Mouse (Mus musculus): Measurements from ENCODE around the gene Thpo. TPM values are rescaled to one million over a fixed set of nuclear protein-coding genes. Genes with fewer than 3 reads are reported as not detected.
A peak's percentile ranks its signal among the peaks of the same experiment; 100 is the strongest.

Gene Thpo
- total RNA-seq, 1 experiment: 0.18 TPM

DNA sequence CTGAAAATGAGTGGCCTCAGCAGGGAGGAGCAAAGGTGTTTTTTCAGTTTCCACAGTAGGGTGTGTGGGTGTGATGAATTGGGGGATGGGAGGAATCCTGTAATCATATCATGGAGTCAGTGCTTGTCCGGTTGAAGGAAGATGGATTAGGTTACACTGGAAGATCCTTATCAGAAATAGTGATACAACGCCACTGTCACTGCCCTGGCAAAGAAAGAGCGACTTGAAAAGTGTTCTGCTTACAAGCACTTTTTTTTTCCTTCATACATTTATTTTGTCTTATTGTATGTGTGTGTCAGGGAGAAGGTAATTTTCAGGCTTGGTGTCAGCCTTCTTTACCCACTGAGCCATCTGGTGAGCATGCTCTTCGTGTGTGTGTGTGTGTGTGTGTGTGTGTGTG lies 11.6 kb downstream of the Thpo start:
- H3K9ac ChIP-seq (ENCODE audit: insufficient read depth, low read depth, low read length, poor library complexity, severe bottlenecking): no peak overlapping the region
- H3K4me1 ChIP-seq (ENCODE audit: control insufficient read depth in 2 of 2, insufficient read depth in 2 of 2, low read length in 2 of 2, poor library complexity in 1 of 2): peaks cover 0 to 18% of the 10 kb centered on the region in 2 experiments
- no peak for TF ChIP-seq ZNF384 (IDR thresholded peaks at IDR 0.05; ENCODE audit: low read depth, low read length)
- TF ChIP-seq ZC3H11A (IDR thresholded peaks at IDR 0.05; ENCODE audit: borderline replicate concordance, low read depth, low read length): no peak
- TF ChIP-seq MAFK (IDR thresholded peaks at IDR 0.05; ENCODE audit: insufficient read depth, low read depth, low read length): no peak
- TF ChIP-seq HCFC1 (IDR thresholded peaks at IDR 0.05; ENCODE audit: borderline replicate concordance, insufficient read depth, low read length): no peak
- no peak for TF ChIP-seq CHD2 (IDR thresholded peaks at IDR 0.05; ENCODE audit: low read depth, low read length)
- peaks cover 14% of the 10 kb centered on the region for H3K36me3 ChIP-seq (ENCODE audit: control insufficient read depth, insufficient read depth, low read length, poor library complexity, severe bottlenecking)
- in situ Hi-C loops (cut with MboI; ENCODE audit: low sequenced_read_pairs in 2 of 2, unreplicated experiment in 2 of 2): no loop called here
- no peak for DNase-seq (ENCODE audit: low read depth, low spot score)
- peak overlapping the region; percentile 46; the same call in 1 of the 2 replicates for H3K27ac ChIP-seq (ENCODE audit: insufficient read depth, low read depth, low read length, poor library complexity, severe bottlenecking)
- no peak overlapping the region for H3K4me3 ChIP-seq (ENCODE audit: insufficient read depth in 1 of 2, low read depth in 1 of 2, low read length in 2 of 2, poor library complexity in 1 of 2, severe bottlenecking in 1 of 2)
- H3K9me3 ChIP-seq (ENCODE audit: control insufficient read depth, insufficient read depth, low read depth, low read length): no peaks in the 10 kb centered on the region

DNA sequence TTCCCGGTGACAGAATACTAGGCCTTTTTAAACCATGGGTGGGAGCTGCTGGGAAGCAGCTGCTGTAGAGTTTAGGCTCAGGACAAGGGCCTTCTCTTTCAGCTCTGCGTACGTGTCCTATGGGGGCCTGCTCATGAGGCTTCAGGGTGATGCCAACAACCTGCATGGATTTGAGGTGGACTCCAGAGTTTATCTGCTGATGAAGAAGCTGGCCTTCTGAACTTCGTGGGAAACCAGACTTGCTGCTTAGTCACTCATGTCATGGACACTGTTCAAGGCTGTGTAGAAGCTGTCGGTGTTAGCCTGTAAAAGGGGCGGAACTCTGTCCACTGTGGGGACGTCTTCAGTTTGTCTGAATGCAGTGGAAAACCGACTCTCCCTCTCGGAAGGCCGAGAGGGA lies 12.5 kb downstream of the Thpo start:
- no peak for DNase-seq (ENCODE audit: low read depth, low spot score)
- Histone ChIP-seq H3K36me3 (ENCODE audit: control insufficient read depth, insufficient read depth, low read length, poor library complexity, severe bottlenecking) (peaks cover 14% of the 10 kb centered on the region), H3K9me3 (ENCODE audit: control insufficient read depth, insufficient read depth, low read depth, low read length) (no peaks in the 10 kb centered on the region), H3K27ac (ENCODE audit: insufficient read depth, low read depth, low read length, poor library complexity, severe bottlenecking) (no peak overlapping the region), H3K4me3 (ENCODE audit: insufficient read depth in 1 of 2, low read depth in 1 of 2, low read length in 2 of 2, poor library complexity in 1 of 2, severe bottlenecking in 1 of 2) (no peak overlapping the region), H3K9ac (ENCODE audit: insufficient read depth, low read depth, low read length, poor library complexity, severe bottlenecking) (no peak overlapping the region), H3K4me1 (ENCODE audit: control insufficient read depth in 2 of 2, insufficient read depth in 2 of 2, low read length in 2 of 2, poor library complexity in 1 of 2) (peaks cover 0 to 18% of the 10 kb centered on the region in 2 experiments)
- TF ChIP-seq ZNF384 (IDR thresholded peaks at IDR 0.05; ENCODE audit: low read depth, low read length): no peak
- TF ChIP-seq ZC3H11A (IDR thresholded peaks at IDR 0.05; ENCODE audit: borderline replicate concordance, low read depth, low read length): no peak
- no peak for TF ChIP-seq HCFC1 (IDR thresholded peaks at IDR 0.05; ENCODE audit: borderline replicate concordance, insufficient read depth, low read length)
- no peak for TF ChIP-seq MAFK (IDR thresholded peaks at IDR 0.05; ENCODE audit: insufficient read depth, low read depth, low read length)
- no peak for TF ChIP-seq CHD2 (IDR thresholded peaks at IDR 0.05; ENCODE audit: low read depth, low read length)
- in situ Hi-C loops (cut with MboI; ENCODE audit: low sequenced_read_pairs in 2 of 2, unreplicated experiment in 2 of 2): no loop called here

DNA sequence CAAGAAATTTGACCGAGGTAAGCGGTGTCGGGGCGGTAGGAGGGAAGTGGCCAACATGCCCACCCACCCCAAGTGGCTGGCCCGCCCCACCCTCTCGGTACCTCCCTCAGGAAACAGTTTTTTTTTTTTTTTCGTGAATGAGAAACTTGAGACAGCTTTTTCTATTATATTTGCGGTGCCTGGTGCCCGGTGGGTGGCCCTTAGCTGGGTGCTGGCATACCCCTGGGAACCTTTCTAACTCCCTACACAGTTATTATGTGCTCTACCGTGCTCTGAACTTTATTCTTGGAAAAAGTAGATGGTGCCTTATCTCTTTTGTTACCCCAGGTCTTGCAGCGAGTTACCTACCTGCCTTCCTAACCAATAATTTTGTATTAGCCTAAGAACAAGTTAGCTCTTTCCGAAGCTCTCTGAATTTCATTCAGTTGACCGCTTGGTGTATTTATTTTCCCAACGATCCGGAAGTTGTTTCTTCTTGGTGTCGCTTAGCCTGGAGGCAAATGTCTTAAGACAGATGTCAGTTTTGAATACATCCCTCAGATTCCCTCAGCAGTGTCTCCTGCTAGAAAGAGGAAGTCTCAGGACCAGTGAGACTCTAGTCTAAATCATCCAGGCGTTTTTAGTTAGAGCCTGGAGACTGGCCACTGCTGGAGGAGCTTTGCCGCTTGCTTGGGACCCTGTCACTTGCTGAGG lies 16.2 kb downstream of the Thpo start:
- DNase-seq (ENCODE audit: low read depth, low spot score): no peak
- no peaks in the 10 kb centered on the region for H3K9me3 ChIP-seq (ENCODE audit: control insufficient read depth, insufficient read depth, low read depth, low read length)
- TF ChIP-seq HCFC1 (IDR thresholded peaks at IDR 0.05; ENCODE audit: borderline replicate concordance, insufficient read depth, low read length) (no peak), ZNF384 (IDR thresholded peaks at IDR 0.05; ENCODE audit: low read depth, low read length) (peak; percentile 92)
- H3K27ac ChIP-seq (ENCODE audit: insufficient read depth, low read depth, low read length, poor library complexity, severe bottlenecking): no peak overlapping the region; the same call in 1 of the 2 replicates
- H3K4me3 ChIP-seq (ENCODE audit: insufficient read depth in 1 of 2, low read depth in 1 of 2, low read length in 2 of 2, poor library complexity in 1 of 2, severe bottlenecking in 1 of 2): peak overlapping the region; percentile 87 to 88
- peak overlapping the region; percentile 77 for H3K9ac ChIP-seq (ENCODE audit: insufficient read depth, low read depth, low read length, poor library complexity, severe bottlenecking)
- H3K4me1 ChIP-seq (ENCODE audit: control insufficient read depth in 2 of 2, insufficient read depth in 2 of 2, low read length in 2 of 2, poor library complexity in 1 of 2): peaks cover 2 to 24% of the 10 kb centered on the region in 2 experiments; a peak in 3 of 4 replicates
- in situ Hi-C loops (cut with MboI; ENCODE audit: low sequenced_read_pairs in 2 of 2, unreplicated experiment in 2 of 2): no loop called here
- peaks cover 15% of the 10 kb centered on the region for H3K36me3 ChIP-seq (ENCODE audit: control insufficient read depth, insufficient read depth, low read length, poor library complexity, severe bottlenecking)

DNA sequence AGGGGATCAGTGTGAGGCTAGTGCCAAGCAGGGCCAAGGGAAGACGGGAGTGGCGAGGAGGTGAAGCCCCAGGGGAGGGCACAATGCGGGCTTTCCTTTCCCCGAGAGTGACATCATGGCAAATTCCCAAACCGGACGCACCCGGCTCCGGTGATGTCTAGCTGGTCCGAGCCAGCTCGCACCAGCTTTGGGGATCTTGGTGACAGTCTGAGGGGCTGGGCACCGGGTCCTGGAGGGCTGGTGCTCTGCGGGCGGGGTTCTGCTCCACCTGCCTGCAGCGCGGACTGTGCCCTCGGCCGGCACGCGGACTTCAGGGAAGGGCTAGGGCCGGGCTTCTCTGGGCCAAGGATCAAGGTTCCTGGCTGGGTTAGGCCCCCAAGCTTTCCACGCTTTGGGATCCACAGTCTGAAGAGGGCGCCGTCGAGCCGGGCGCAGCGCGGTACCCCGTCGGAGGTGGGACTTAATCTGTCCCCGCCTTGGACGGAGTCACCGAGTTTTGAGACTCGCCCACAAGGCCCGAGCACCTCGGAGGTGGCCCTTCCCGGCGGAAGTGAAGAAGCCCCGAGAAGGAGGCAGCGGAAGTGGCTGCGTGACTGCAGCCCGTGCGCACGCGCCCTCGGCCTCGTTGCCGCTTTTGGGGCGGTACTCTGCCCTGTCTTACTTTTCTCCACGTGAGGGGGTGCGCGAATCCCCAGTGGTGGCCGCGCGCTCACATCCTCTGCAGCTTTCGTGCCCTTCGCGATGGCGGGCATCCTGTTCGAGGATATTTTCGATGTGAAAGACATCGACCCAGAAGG lies 16.9 kb downstream of the Thpo start, which contains the start of the genes Polr2h and Clcn2:
Polr2h (plus strand) TSS at position 485 of the 797 bp plus-strand sequence.
Clcn2 (minus strand) TSS at position 566 of the 797 bp plus-strand sequence.
- Histone ChIP-seq H3K4me1 (ENCODE audit: control insufficient read depth in 2 of 2, insufficient read depth in 2 of 2, low read length in 2 of 2, poor library complexity in 1 of 2) (peaks cover 2 to 25% of the 10 kb centered on the region in 2 experiments; a peak in 3 of 4 replicates), H3K36me3 (ENCODE audit: control insufficient read depth, insufficient read depth, low read length, poor library complexity, severe bottlenecking) (peaks cover 23% of the 10 kb centered on the region), H3K27ac (ENCODE audit: insufficient read depth, low read depth, low read length, poor library complexity, severe bottlenecking) (peak within 1 kb of the TSS; percentile 79), H3K9ac (ENCODE audit: insufficient read depth, low read depth, low read length, poor library complexity, severe bottlenecking) (peak within 1 kb of the TSS; percentile 77), H3K4me3 (ENCODE audit: insufficient read depth in 1 of 2, low read depth in 1 of 2, low read length in 2 of 2, poor library complexity in 1 of 2, severe bottlenecking in 1 of 2) (peak within 1 kb of the TSS; percentile 87 to 88), H3K9me3 (ENCODE audit: control insufficient read depth, insufficient read depth, low read depth, low read length) (no peaks in the 10 kb centered on the region)
- TF ChIP-seq CHD2 (IDR thresholded peaks at IDR 0.05; ENCODE audit: low read depth, low read length): no peak
- TF ChIP-seq ZC3H11A (IDR thresholded peaks at IDR 0.05; ENCODE audit: borderline replicate concordance, low read depth, low read length): 0 out of 2 replicates have a peak, but pooled peaks have one; percentile 8
- DNase-seq (ENCODE audit: low read depth, low spot score): peak; percentile 93
- in situ Hi-C loops (cut with MboI; ENCODE audit: low sequenced_read_pairs in 2 of 2, unreplicated experiment in 2 of 2): no loop called here
